Mouse (Mus musculus): ENCODE results near the gene Zbtb9. TPM values are rescaled to one million over a fixed set of nuclear protein-coding genes. Genes with fewer than 3 reads are reported as not detected.
A peak's percentile ranks its signal among the peaks of the same experiment; 100 is the strongest.

The Zbtb9 gene
- total and polyA plus RNA-seq, 2 experiments from 2014 or later: 6.6 to 16.1 TPM

GRCm38 (mm10) chr17:26995562-26995961 lies 22.6 kb downstream of the Zbtb9 start:
- WGBS: 75% methylated on average over 8 of the region's 8 CpGs
- ATAC-seq (ENCODE audit: low FRiP score): no peak
- Histone ChIP-seq H3K27me3 (ENCODE audit: insufficient read depth, low read length) (no peaks in the 10 kb centered on the region), H3K36me3 (ENCODE audit: insufficient read depth, low read length) (no peaks in the 10 kb centered on the region), H3K27ac (ENCODE audit: low read depth, low read length) (no peak overlapping the region), H3K4me2 (ENCODE audit: low read depth, low read length, poor library complexity, severe bottlenecking) (no peak overlapping the region), H3K9me3 (ENCODE audit: low read length) (no peaks in the 10 kb centered on the region), H3K9ac (replicated peaks; ENCODE audit: low read length, poor library complexity, severe bottlenecking) (no peak overlapping the region), H3K4me1 (ENCODE audit: insufficient read depth, low read length) (no peaks in the 10 kb centered on the region), H3K4me3 (ENCODE audit: low read depth, low read length) (no peak overlapping the region)
- no peak for TF ChIP-seq CTCF (IDR thresholded peaks at IDR 0.05)
- no peak for DNase-seq (ENCODE audit: low spot score)

- Histone ChIP-seq H3K9me3 (ENCODE audit: low read length) (no peaks in the 10 kb centered on the region), H3K4me2 (ENCODE audit: low read depth, low read length, poor library complexity, severe bottlenecking) (no peak overlapping the region), H3K36me3 (ENCODE audit: insufficient read depth, low read length) (no peaks in the 10 kb centered on the region), H3K27me3 (ENCODE audit: insufficient read depth, low read length) (no peaks in the 10 kb centered on the region), H3K4me3 (ENCODE audit: low read depth, low read length) (no peak overlapping the region), H3K27ac (ENCODE audit: low read depth, low read length) (no peak overlapping the region), H3K4me1 (ENCODE audit: insufficient read depth, low read length) (no peaks in the 10 kb centered on the region), H3K9ac (replicated peaks; ENCODE audit: low read length, poor library complexity, severe bottlenecking) (no peak overlapping the region)
- TF ChIP-seq CTCF (IDR thresholded peaks at IDR 0.05): no peak
- WGBS: 88% methylated on average over 4 of the region's 4 CpGs
- DNase-seq (ENCODE audit: low spot score) (no peak), ATAC-seq (ENCODE audit: low FRiP score) (no peak)
Measured at GRCm38 (mm10) chr17:26997661-26998060, 24.7 kb downstream of the Zbtb9 start.

DNA sequence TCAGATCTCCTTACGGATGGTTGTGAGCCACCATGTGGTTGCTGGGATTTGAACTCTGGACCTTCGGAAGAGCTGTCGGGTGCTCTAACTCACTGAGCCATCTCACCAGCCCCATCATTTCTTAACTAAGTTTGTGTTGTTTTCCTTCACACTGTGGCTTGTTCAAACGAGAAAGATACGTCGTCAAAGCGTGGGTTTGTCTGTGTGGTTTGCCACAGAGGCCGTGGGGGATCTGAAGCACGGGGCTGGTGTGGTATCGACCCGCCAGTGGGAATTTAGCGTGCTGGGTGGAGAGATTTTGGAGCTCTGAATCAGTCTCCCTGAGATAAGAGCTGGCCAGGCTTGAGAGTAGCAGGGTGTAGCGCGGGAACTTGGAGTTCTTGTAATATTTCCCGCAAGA lies 25.3 kb downstream of the Zbtb9 start:
- no peaks in the 10 kb centered on the region for H3K9me3 ChIP-seq (ENCODE audit: low read length)
- H3K4me2 ChIP-seq (ENCODE audit: low read depth, low read length, poor library complexity, severe bottlenecking): no peak overlapping the region
- no peak overlapping the region for H3K4me3 ChIP-seq (ENCODE audit: low read depth, low read length)
- no peak overlapping the region for H3K27ac ChIP-seq (ENCODE audit: low read depth, low read length)
- ATAC-seq (ENCODE audit: low FRiP score): no peak
- no peaks in the 10 kb centered on the region for H3K27me3 ChIP-seq (ENCODE audit: insufficient read depth, low read length)
- 92% methylated on average over 15 of the region's 15 CpGs for WGBS
- TF ChIP-seq CTCF (IDR thresholded peaks at IDR 0.05): no peak
- no peaks in the 10 kb centered on the region for H3K36me3 ChIP-seq (ENCODE audit: insufficient read depth, low read length)
- no peaks in the 10 kb centered on the region for H3K4me1 ChIP-seq (ENCODE audit: insufficient read depth, low read length)
- H3K9ac ChIP-seq (replicated peaks; ENCODE audit: low read length, poor library complexity, severe bottlenecking): no peak overlapping the region
- no peak for DNase-seq (ENCODE audit: low spot score)

GRCm38 (mm10) chr17:26999996-27000395 lies 27.0 kb downstream of the Zbtb9 start:
- Histone ChIP-seq H3K9me3 (ENCODE audit: low read length) (no peaks in the 10 kb centered on the region), H3K4me3 (ENCODE audit: low read depth, low read length) (no peak overlapping the region), H3K4me2 (ENCODE audit: low read depth, low read length, poor library complexity, severe bottlenecking) (no peak overlapping the region), H3K9ac (replicated peaks; ENCODE audit: low read length, poor library complexity, severe bottlenecking) (no peak overlapping the region), H3K27ac (ENCODE audit: low read depth, low read length) (no peak overlapping the region), H3K27me3 (ENCODE audit: insufficient read depth, low read length) (no peaks in the 10 kb centered on the region), H3K4me1 (ENCODE audit: insufficient read depth, low read length) (no peaks in the 10 kb centered on the region), H3K36me3 (ENCODE audit: insufficient read depth, low read length) (no peaks in the 10 kb centered on the region)
- ATAC-seq (ENCODE audit: low FRiP score): no peak
- peak; percentile 28 for DNase-seq (ENCODE audit: low spot score)
- 81% methylated on average over 12 of the region's 12 CpGs for WGBS
- no peak for TF ChIP-seq CTCF (IDR thresholded peaks at IDR 0.05)

DNA sequence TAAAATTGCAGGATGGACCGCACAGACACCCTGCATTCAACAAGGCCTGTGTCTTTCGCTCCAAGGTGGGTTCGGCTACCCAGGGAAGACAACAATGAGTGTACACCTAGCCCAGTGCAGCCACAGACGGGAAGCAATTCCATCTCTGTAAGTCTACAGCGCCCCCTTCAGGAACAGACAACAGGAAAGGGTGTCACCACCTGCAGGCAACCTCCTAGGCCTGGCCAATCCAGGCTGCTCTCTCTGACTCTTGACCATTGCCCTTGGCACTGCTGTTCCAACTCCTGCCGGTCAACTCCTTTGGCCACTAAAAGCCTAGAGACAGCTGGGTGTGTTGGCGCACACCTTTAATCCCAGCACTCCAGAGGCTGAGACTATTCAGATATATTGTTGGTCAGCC lies 28.2 kb downstream of the Zbtb9 start:
- Histone ChIP-seq H3K9me3 (ENCODE audit: low read length) (no peaks in the 10 kb centered on the region), H3K36me3 (ENCODE audit: insufficient read depth, low read length) (no peaks in the 10 kb centered on the region), H3K27ac (ENCODE audit: low read depth, low read length) (no peak overlapping the region), H3K9ac (replicated peaks; ENCODE audit: low read length, poor library complexity, severe bottlenecking) (no peak overlapping the region), H3K4me2 (ENCODE audit: low read depth, low read length, poor library complexity, severe bottlenecking) (no peak overlapping the region), H3K27me3 (ENCODE audit: insufficient read depth, low read length) (no peaks in the 10 kb centered on the region), H3K4me1 (ENCODE audit: insufficient read depth, low read length) (no peaks in the 10 kb centered on the region), H3K4me3 (ENCODE audit: low read depth, low read length) (no peak overlapping the region)
- WGBS: 72% methylated on average over 7 of the region's 7 CpGs
- TF ChIP-seq CTCF (IDR thresholded peaks at IDR 0.05): peak; percentile 17; the same call in 1 of the 2 replicates
- DNase-seq (ENCODE audit: low spot score): no peak
- no peak for ATAC-seq (ENCODE audit: low FRiP score)

DNA sequence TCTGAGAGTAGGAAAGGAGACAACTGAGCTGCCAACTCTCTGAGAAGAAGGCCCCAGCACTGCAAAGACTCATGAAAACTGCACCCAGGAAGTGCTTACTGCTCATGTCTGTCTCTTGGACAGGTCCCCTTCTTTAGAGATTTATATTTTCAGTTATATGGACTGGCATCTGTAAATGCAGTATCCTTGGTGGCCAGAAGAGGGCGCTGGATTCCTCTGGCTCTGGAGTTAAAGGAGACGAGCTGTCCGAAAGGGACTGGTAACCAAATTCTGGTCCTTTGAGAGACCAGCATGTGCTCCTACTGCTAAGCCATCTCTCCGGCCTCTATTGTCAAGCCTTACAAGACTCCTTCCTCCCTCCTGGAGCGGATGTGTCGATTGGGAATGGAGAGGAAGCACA lies 28.9 kb downstream of the Zbtb9 start:
- Histone ChIP-seq H3K4me1 (ENCODE audit: insufficient read depth, low read length) (no peaks in the 10 kb centered on the region), H3K9ac (replicated peaks; ENCODE audit: low read length, poor library complexity, severe bottlenecking) (no peak overlapping the region), H3K9me3 (ENCODE audit: low read length) (no peaks in the 10 kb centered on the region), H3K27me3 (ENCODE audit: insufficient read depth, low read length) (no peaks in the 10 kb centered on the region), H3K4me2 (ENCODE audit: low read depth, low read length, poor library complexity, severe bottlenecking) (no peak overlapping the region), H3K36me3 (ENCODE audit: insufficient read depth, low read length) (no peaks in the 10 kb centered on the region), H3K4me3 (ENCODE audit: low read depth, low read length) (no peak overlapping the region), H3K27ac (ENCODE audit: low read depth, low read length) (no peak overlapping the region)
- DNase-seq (ENCODE audit: low spot score) (no peak), ATAC-seq (ENCODE audit: low FRiP score) (no peak)
- 42% methylated on average over 6 of the region's 6 CpGs for WGBS
- peak; percentile 63 for TF ChIP-seq CTCF (IDR thresholded peaks at IDR 0.05)

Data from midbrain, postnatal 0 days (tissue).